Comparison of ENCODE assay signal across 7 mouse cellular contexts in genomic region chr16:31948345-31948774, GRCm38 (mm10). TPM values are rescaled to one million over a fixed set of nuclear protein-coding genes. Genes with fewer than 3 reads are reported as not detected.
DNase-seq lines count a peak whose midpoint lies in the region; ATAC-seq lines count a peak whose summit lies in the region.

0610012G03Rik (minus strand) TSS chr16:31948494.
Ncbp2 (plus strand) TSS chr16:31948513.

- peak; percentile 86 for ATAC-seq in embryonic facial prominence, embryonic 11.5 days (replicated peaks; ENCODE audit: insufficient number of reproducible peaks, low FRiP score, low TSS enrichment, low read depth)
- ATAC-seq in limb, embryonic 11.5 days (ENCODE audit: insufficient number of reproducible peaks, low FRiP score, low TSS enrichment, low read depth), result peak; percentile 81
- peak; percentile 91 for ATAC-seq in midbrain, embryonic 14.5 days (ENCODE audit: low FRiP score, low TSS enrichment)

- H3K4me1 ChIP-seq in embryonic facial prominence, embryonic 11.5 days (ENCODE audit: control insufficient read depth, insufficient read depth, low read length), result no peaks in the 10 kb centered on the region
- peaks cover 3% of the 10 kb centered on the region; the same call in 1 of the 2 replicates for H3K4me1 ChIP-seq in limb, embryonic 11.5 days (ENCODE audit: control insufficient read depth, insufficient read depth, low read length)
- H3K4me1 ChIP-seq in midbrain, embryonic 14.5 days (ENCODE audit: control insufficient read depth, insufficient read depth, low read length), result peaks cover 24% of the 10 kb centered on the region

- H3K4me3 ChIP-seq in embryonic facial prominence, embryonic 11.5 days (ENCODE audit: low read depth, low read length), result peak within 1 kb of the TSS; percentile 90
- peak within 1 kb of the TSS; percentile 96 for H3K4me3 ChIP-seq in limb, embryonic 11.5 days (ENCODE audit: low read depth, low read length)
- peak within 1 kb of the TSS; percentile 95 for H3K4me3 ChIP-seq in midbrain, embryonic 14.5 days (replicated peaks; ENCODE audit: low read depth, low read length)

- under 1% methylated on average over 47 of the region's 55 CpGs for WGBS in embryonic facial prominence, embryonic 11.5 days
- under 1% methylated on average over 55 of the region's 55 CpGs for WGBS in limb, embryonic 11.5 days
- under 1% methylated on average over 55 of the region's 55 CpGs for WGBS in midbrain, embryonic 14.5 days

- peak within 1 kb of the TSS; percentile 76 for H3K4me2 ChIP-seq in embryonic facial prominence, embryonic 11.5 days (ENCODE audit: low read depth, low read length)
- peak within 1 kb of the TSS; percentile 89 for H3K4me2 ChIP-seq in limb, embryonic 11.5 days (ENCODE audit: low read depth, severe bottlenecking)
- peak within 1 kb of the TSS; percentile 92 for H3K4me2 ChIP-seq in midbrain, embryonic 14.5 days (ENCODE audit: low read length)

- no peaks in the 10 kb centered on the region for H3K9me3 ChIP-seq in embryonic facial prominence, embryonic 11.5 days (replicated peaks; ENCODE audit: control insufficient read depth, low read length)
- no peaks in the 10 kb centered on the region for H3K9me3 ChIP-seq in limb, embryonic 11.5 days (ENCODE audit: control insufficient read depth, low read length)
- H3K9me3 ChIP-seq in midbrain, embryonic 14.5 days (ENCODE audit: control insufficient read depth, low read length), result no peaks in the 10 kb centered on the region

- peak within 1 kb of the TSS; percentile 92 for H3K9ac ChIP-seq in embryonic facial prominence, embryonic 11.5 days (replicated peaks; ENCODE audit: low read length)
- peak within 1 kb of the TSS; percentile 89 for H3K9ac ChIP-seq in limb, embryonic 11.5 days (ENCODE audit: low read length)
- H3K9ac ChIP-seq in midbrain, embryonic 14.5 days (replicated peaks; ENCODE audit: low read length), result peak within 1 kb of the TSS; percentile 90

- H3K36me3 ChIP-seq in embryonic facial prominence, embryonic 11.5 days (replicated peaks; ENCODE audit: control insufficient read depth, insufficient read depth, low read depth, low read length), result no peaks in the 10 kb centered on the region
- H3K36me3 ChIP-seq in limb, embryonic 11.5 days (ENCODE audit: control insufficient read depth, insufficient read depth, low read length), result peaks cover 5% of the 10 kb centered on the region; the same call in 1 of the 2 replicates
- peaks cover 15% of the 10 kb centered on the region for H3K36me3 ChIP-seq in midbrain, embryonic 14.5 days (ENCODE audit: control insufficient read depth, insufficient read depth, low read length)

- H3K27ac ChIP-seq in embryonic facial prominence, embryonic 11.5 days (replicated peaks; ENCODE audit: low read depth, low read length), result peak within 1 kb of the TSS; percentile 65
- peak within 1 kb of the TSS; percentile 80 for H3K27ac ChIP-seq in limb, embryonic 11.5 days (replicated peaks; ENCODE audit: low read depth, low read length)
- H3K27ac ChIP-seq in midbrain, embryonic 14.5 days (replicated peaks; ENCODE audit: low read depth, low read length), result peak within 1 kb of the TSS; percentile 89

- DNase-seq in adrenal gland, postnatal 14 days, result peak; percentile 98
- DNase-seq in embryonic facial prominence, embryonic 11.5 days (ENCODE audit: low spot score), result peak; percentile 98
- peak; percentile 99 for DNase-seq in heart, adult 11 months
- peak; percentile 97 for DNase-seq in kidney, adult 18-20 months
- peak; percentile 99 for DNase-seq in limb, embryonic 11.5 days (ENCODE audit: low spot score)
- peak; percentile 99 for DNase-seq in midbrain, embryonic 14.5 days
- DNase-seq in spleen, adult 18-20 months, result peak; percentile 91 to 95

- H3K27me3 ChIP-seq in embryonic facial prominence, embryonic 11.5 days (ENCODE audit: control insufficient read depth, insufficient read depth, low read length), result no peaks in the 10 kb centered on the region
- no peaks in the 10 kb centered on the region for H3K27me3 ChIP-seq in limb, embryonic 11.5 days (ENCODE audit: control insufficient read depth, insufficient read depth, low read length)
- H3K27me3 ChIP-seq in midbrain, embryonic 14.5 days (ENCODE audit: control insufficient read depth, insufficient read depth, low read length), result no peaks in the 10 kb centered on the region

RNA-seq across cellular contexts. Expression of gene 0610012G03Rik, which starts in this region (rescaled TPM):
- total RNA-seq in adrenal gland, postnatal 14 days (2021), result 54.2 and 55.0 TPM in 2 replicates
- 86.6 and 90.6 TPM in 2 replicates for polyA plus RNA-seq in embryonic facial prominence, embryonic 11.5 days (2014; fragmentation: Nextera tagmentation; extraction: Ambion mirVana)
- polyA plus RNA-seq in limb, embryonic 11.5 days (2014; fragmentation: Nextera tagmentation; extraction: Ambion mirVana), result 81.6 and 88.9 TPM in 2 replicates
- 115 and 132 TPM in 2 replicates for polyA plus RNA-seq in midbrain, embryonic 14.5 days (2014; fragmentation: Nextera tagmentation; extraction: Ambion mirVana)

RNA-seq across cellular contexts. Expression of gene Ncbp2, which starts in this region (rescaled TPM):
- total RNA-seq in adrenal gland, postnatal 14 days (2021), result 48.6 and 51.0 TPM in 2 replicates
- 173 TPM in 2 replicates for polyA plus RNA-seq in embryonic facial prominence, embryonic 11.5 days (2014; fragmentation: Nextera tagmentation; extraction: Ambion mirVana)
- 160 and 161 TPM in 2 replicates for polyA plus RNA-seq in limb, embryonic 11.5 days (2014; fragmentation: Nextera tagmentation; extraction: Ambion mirVana)
- polyA plus RNA-seq in midbrain, embryonic 14.5 days (2014; fragmentation: Nextera tagmentation; extraction: Ambion mirVana), result 99.9 and 104 TPM in 2 replicates

Comparison
In these comparisons a context has a peak if more than half of its experiments do, and no peak if none do; other contexts are left out.
1. Peak in every context shown above with its lines: DNase-seq, ATAC-seq, H3K4me3 ChIP-seq and H3K27ac ChIP-seq.